Mouse (Mus musculus) myocyte (in vitro differentiated cells): ENCODE measurements at regions not wholly inside any gene's neighbourhood (a gene's known extent, or its start where the extent isn't known, plus 50 kb on each side); places are given as distances from the start of the nearest gene placed in this dataset.

Source experiments
- H3K27me3 ChIP-seq: one replicate; pipeline ENCODE4 v1.6.1; 2011; ENCODE audit not compliant: control insufficient read depth, insufficient read depth, insufficient read length
- H3K36me3 ChIP-seq: one replicate; pipeline ENCODE4 v1.6.1; 2011; ENCODE audit not compliant: control insufficient read depth, insufficient read depth
- H3K4me2 ChIP-seq: one replicate; pipeline ENCODE4 v1.6.1; 2011; ENCODE audit warnings: low read depth, control low read depth
- H3K4me3 ChIP-seq: one replicate; pipeline ENCODE4 v1.5.1; 2011; ENCODE audit warnings: mild to moderate bottlenecking, control low read depth, moderate library complexity
- H3K79me2 ChIP-seq: one replicate; pipeline ENCODE4 v1.6.1; 2011; ENCODE audit not compliant: control insufficient read depth, insufficient read depth
- H3ac ChIP-seq: one replicate; pipeline ENCODE4 v1.6.1; 2011; ENCODE audit not compliant: control insufficient read depth, insufficient read length
- CEBPB ChIP-seq: IDR thresholded peaks from 2 replicates; pipeline ENCODE4 v1.6.1; 2011; ENCODE audit warnings: mild to moderate bottlenecking, moderate library complexity; ENCODE audit not compliant: poor library complexity, insufficient read depth, severe bottlenecking
- E2F4 ChIP-seq: IDR thresholded peaks from one replicate; pipeline ENCODE4 v1.6.1; 2011; ENCODE audit warnings: mild to moderate bottlenecking, control low read depth, moderate library complexity; ENCODE audit not compliant: insufficient read depth
- MAX ChIP-seq: IDR thresholded peaks from one replicate; pipeline ENCODE4 v1.6.1; 2011; ENCODE audit warnings: low read depth, mild to moderate bottlenecking, control low read depth
- MYOD1 ChIP-seq, 3 experiments: IDR thresholded peaks; one replicate each; pipeline ENCODE4 v1.6.1; 2011; ENCODE audit warnings: control low read depth in 2 of 3, low read depth in 2 of 3, mild to moderate bottlenecking in 2 of 3, moderate library complexity in 1 of 3; ENCODE audit not compliant: insufficient read length in 2 of 3, control insufficient read depth in 1 of 3
- MYOG ChIP-seq, 3 experiments: IDR thresholded peaks; one replicate each; pipeline ENCODE4 v1.6.1; 2011; ENCODE audit warnings: control low read depth in 2 of 3, low read depth in 2 of 3, mild to moderate bottlenecking in 2 of 3; ENCODE audit not compliant: insufficient read length in 2 of 3, control insufficient read depth in 1 of 3, insufficient read depth in 1 of 3
- POLR2A ChIP-seq: IDR thresholded peaks from one replicate; pipeline ENCODE4 v1.6.1; 2011; ENCODE audit warnings: low read depth, mild to moderate bottlenecking, control low read depth, moderate library complexity; ENCODE audit not compliant: insufficient read length
- POLR2AphosphoS2 ChIP-seq: IDR thresholded peaks from one replicate; pipeline ENCODE4 v1.6.1; 2011; ENCODE audit warnings: low read depth, control low read depth; ENCODE audit not compliant: insufficient read length
- REST ChIP-seq: IDR thresholded peaks from one replicate; pipeline ENCODE4 v1.6.1; 2011; ENCODE audit warnings: mild to moderate bottlenecking, control low read depth, moderate library complexity; ENCODE audit not compliant: insufficient read depth, insufficient read length
- SRF ChIP-seq: IDR thresholded peaks from one replicate; pipeline ENCODE4 v1.6.1; 2011; ENCODE audit warnings: low read depth; ENCODE audit not compliant: control insufficient read depth, insufficient read length
- TCF12 ChIP-seq: IDR thresholded peaks from one replicate; pipeline ENCODE4 v1.6.1; 2011; ENCODE audit warnings: mild to moderate bottlenecking, control low read depth; ENCODE audit not compliant: poor library complexity, insufficient read depth, severe bottlenecking
- TCF3 ChIP-seq: IDR thresholded peaks from one replicate; pipeline ENCODE4 v1.6.1; 2011; ENCODE audit warnings: low read depth, control low read depth; ENCODE audit not compliant: insufficient read length
- USF1 ChIP-seq: IDR thresholded peaks from one replicate; pipeline ENCODE4 v1.6.1; 2011; ENCODE audit warnings: low read depth, mild to moderate bottlenecking, control low read depth, moderate library complexity

- H3K4me2 ChIP-seq, result no peak overlapping the region
- TF ChIP-seq POLR2AphosphoS2 (no peak), REST (no peak), USF1 (no peak), E2F4 (no peak), SRF (no peak), TCF12 (no peak), TCF3 (no peak), MYOG (IDR thresholded peaks at IDR 0.05; ENCODE audit: control insufficient read depth in 1 of 3, insufficient read depth in 1 of 3, insufficient read length in 2 of 3, low read depth in 2 of 3) (no peak), CEBPB (no peak), MYOD1 (IDR thresholded peaks at IDR 0.05; ENCODE audit: control insufficient read depth in 1 of 3, insufficient read length in 2 of 3, low read depth in 2 of 3) (no peak), MAX (no peak), POLR2A (no peak)
- H3K27me3 ChIP-seq, result no peaks in the 10 kb centered on the region
- no peaks in the 10 kb centered on the region for H3K36me3 ChIP-seq
- no peak overlapping the region for H3K4me3 ChIP-seq
- no peak overlapping the region for H3ac ChIP-seq
- H3K79me2 ChIP-seq, result no peaks in the 10 kb centered on the region
Observed at GRCm38 (mm10) chr19:26069908-26070307, 397.7 kb downstream of the Dmrt2 start.

GRCm38 (mm10) chr19:26088318-26088717 is 416.1 kb downstream of the Dmrt2 start:
- no peaks in the 10 kb centered on the region for H3K36me3 ChIP-seq
- no peaks in the 10 kb centered on the region for H3K79me2 ChIP-seq
- no peak for TF ChIP-seq E2F4
- no peak for TF ChIP-seq SRF
- no peak for TF ChIP-seq TCF12
- TF ChIP-seq POLR2AphosphoS2, result no peak
- no peak for TF ChIP-seq MYOD1 (IDR thresholded peaks at IDR 0.05; ENCODE audit: control insufficient read depth in 1 of 3, insufficient read length in 2 of 3, low read depth in 2 of 3)
- no peak for TF ChIP-seq REST
- no peak for TF ChIP-seq POLR2A
- TF ChIP-seq TCF3, result no peak
- TF ChIP-seq MYOG (IDR thresholded peaks at IDR 0.05; ENCODE audit: control insufficient read depth in 1 of 3, insufficient read depth in 1 of 3, insufficient read length in 2 of 3, low read depth in 2 of 3), result no peak
- TF ChIP-seq MAX, result no peak
- TF ChIP-seq USF1, result no peak
- no peak for TF ChIP-seq CEBPB
- no peak overlapping the region for H3K4me2 ChIP-seq
- no peaks in the 10 kb centered on the region for H3K27me3 ChIP-seq
- H3ac ChIP-seq, result no peak overlapping the region
- H3K4me3 ChIP-seq, result no peak overlapping the region

GRCm38 (mm10) chr19:26091386-26091785 is 419.2 kb downstream of the Dmrt2 start:
- H3K4me2 ChIP-seq, result no peak overlapping the region
- TF ChIP-seq USF1 (no peak), E2F4 (no peak), TCF12 (no peak), MYOG (IDR thresholded peaks at IDR 0.05; ENCODE audit: control insufficient read depth in 1 of 3, insufficient read depth in 1 of 3, insufficient read length in 2 of 3, low read depth in 2 of 3) (no peak), SRF (no peak), REST (no peak), CEBPB (no peak)
- H3K79me2 ChIP-seq, result no peaks in the 10 kb centered on the region
- H3K4me3 ChIP-seq, result no peak overlapping the region
- H3K36me3 ChIP-seq, result no peaks in the 10 kb centered on the region
- no peaks in the 10 kb centered on the region for H3K27me3 ChIP-seq
- no peak overlapping the region for H3ac ChIP-seq

GRCm38 (mm10) chr19:26093844-26094243 is 421.6 kb downstream of the Dmrt2 start:
- H3ac ChIP-seq, result no peak overlapping the region
- no peak overlapping the region for H3K4me3 ChIP-seq
- H3K79me2 ChIP-seq, result no peaks in the 10 kb centered on the region
- TF ChIP-seq POLR2AphosphoS2 (no peak), MAX (no peak), TCF3 (no peak), MYOD1 (IDR thresholded peaks at IDR 0.05; ENCODE audit: control insufficient read depth in 1 of 3, insufficient read length in 2 of 3, low read depth in 2 of 3) (no peak), E2F4 (no peak), MYOG (IDR thresholded peaks at IDR 0.05; ENCODE audit: control insufficient read depth in 1 of 3, insufficient read depth in 1 of 3, insufficient read length in 2 of 3, low read depth in 2 of 3) (no peak), USF1 (no peak), REST (no peak), TCF12 (no peak), CEBPB (no peak), SRF (no peak), POLR2A (no peak)
- no peaks in the 10 kb centered on the region for H3K36me3 ChIP-seq
- no peak overlapping the region for H3K4me2 ChIP-seq
- H3K27me3 ChIP-seq, result no peaks in the 10 kb centered on the region
